Mouse (Mus musculus) cerebellum, postnatal 4 days (tissue): ENCODE data around the gene AU021092.

ENCODE experiments used
- DNase-seq, 2 experiments: peaks; one replicate each; pipeline ENCODE4 v3.0.0; 2022; ENCODE audit warnings: low spot score in 2 of 2, mixed read lengths in 1 of 2

Gene AU021092

GRCm38 (mm10) chr16:5214126-5214525, 8.0 kb downstream of the AU021092 start:
- no peak for DNase-seq

GRCm38 (mm10) chr16:5212150-5212549, 9.9 kb downstream of the AU021092 start:
- no peak for DNase-seq

- no peak for DNase-seq
Observed at GRCm38 (mm10) chr16:5210365-5210764, 11.7 kb downstream of the AU021092 start.

GRCm38 (mm10) chr16:5206051-5206450, 16.0 kb downstream of the AU021092 start:
- no peak for DNase-seq

GRCm38 (mm10) chr16:5205431-5205970, 16.6 kb downstream of the AU021092 start:
- no peak for DNase-seq

- DNase-seq = peak; percentile 71 to 84
Observed at GRCm38 (mm10) chr16:5203668-5204433, 18.2 kb downstream of the AU021092 start, which contains the start of gene Nagpa. Gene Nagpa, minus strand, starts transcription at chr16:5204012.

- no peak for DNase-seq
Observed at GRCm38 (mm10) chr16:5203200-5203599, 18.9 kb downstream of the AU021092 start.

GRCm38 (mm10) chr16:5202681-5203080, 19.4 kb downstream of the AU021092 start:
- peak in 1 of 2 experiments; percentile 39 for DNase-seq

- DNase-seq = peak in 1 of 2 experiments; percentile 62
Observed at GRCm38 (mm10) chr16:5195080-5195479, 27.0 kb downstream of the AU021092 start.

GRCm38 (mm10) chr16:5186234-5186633, 35.9 kb downstream of the AU021092 start:
- DNase-seq = no peak

GRCm38 (mm10) chr16:5185691-5186090, 36.4 kb downstream of the AU021092 start:
- no peak for DNase-seq

- peak in 1 of 2 experiments; percentile 39 for DNase-seq
Observed at GRCm38 (mm10) chr16:5184956-5185355, 37.1 kb downstream of the AU021092 start.

- DNase-seq = no peak
Observed at GRCm38 (mm10) chr16:5184101-5184500, 38.0 kb downstream of the AU021092 start.

GRCm38 (mm10) chr16:5183310-5183975, 38.7 kb downstream of the AU021092 start:
- peak in 1 of 2 experiments; percentile 42 for DNase-seq

- DNase-seq = no peak
Observed at GRCm38 (mm10) chr16:5172636-5173035, 49.5 kb downstream of the AU021092 start.

GRCm38 (mm10) chr16:5168829-5169228, 53.3 kb downstream of the AU021092 start:
- no peak for DNase-seq

GRCm38 (mm10) chr16:5168038-5168437, 54.1 kb downstream of the AU021092 start:
- DNase-seq = no peak

- no peak for DNase-seq
Observed at GRCm38 (mm10) chr16:5164327-5164726, 57.8 kb downstream of the AU021092 start.
